Mouse (Mus musculus): ENCODE measurements around the gene Antxr2. TPM values are rescaled to one million over a fixed set of nuclear protein-coding genes. Genes with fewer than 3 reads are reported as not detected.

Antxr2 gene
- 10 to 100 TPM; 10.1 to 10.2 TPM for total RNA-seq (2021)
- long read RNA-seq, experiment 1, full-length matches to known transcripts = 7 of 9 reads
- long read RNA-seq, experiment 1, partial matches to known transcripts = 0 of 9 reads
- long read RNA-seq, experiment 1, other reads (novel, unspliced or antisense) = 2 of 9 reads
- long read RNA-seq, experiment 2, full-length matches to known transcripts = 5 of 5 reads
- long read RNA-seq, experiment 2, partial matches to known transcripts = 0 of 5 reads
- long read RNA-seq, experiment 2, other reads (novel, unspliced or antisense) = 0 of 5 reads

DNA sequence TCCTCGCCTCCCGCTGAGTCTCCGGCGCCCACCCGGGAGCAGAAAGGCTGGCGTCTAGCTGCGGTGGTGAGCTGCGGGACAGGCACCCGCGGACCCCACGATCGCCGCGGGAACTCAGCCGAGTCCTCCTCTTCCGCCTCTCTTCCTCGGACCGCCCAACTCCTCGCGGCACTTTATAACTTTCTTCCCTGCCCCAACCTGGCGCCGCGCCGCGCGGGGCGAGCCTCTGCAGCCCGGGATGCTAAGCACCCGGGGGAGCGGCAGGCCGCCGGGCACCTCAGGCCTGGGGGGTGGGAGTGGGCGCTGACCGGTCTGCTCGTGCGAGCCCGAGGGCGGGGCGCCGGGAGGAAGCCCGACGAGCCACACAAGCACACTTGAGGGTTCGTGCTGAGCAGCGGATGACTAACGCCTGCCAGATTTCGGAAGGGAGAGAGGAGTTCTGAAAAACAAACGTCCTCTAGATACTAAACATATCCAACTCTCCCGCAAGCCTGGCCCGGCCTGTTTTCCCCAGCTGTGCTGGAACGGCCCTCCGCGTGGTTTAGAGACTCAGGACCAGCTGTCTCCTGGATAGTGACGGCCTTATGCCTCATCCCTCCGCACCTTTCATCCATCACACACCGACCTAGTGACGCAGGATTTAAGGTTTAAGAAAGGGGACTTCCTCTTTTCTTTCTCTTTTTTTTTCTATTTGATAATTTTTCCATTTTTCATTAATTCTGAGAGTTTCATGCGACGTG, at the start of gene Antxr2:
Antxr2 (minus strand) TSS at position 142 of the 740 bp plus-strand sequence.
- intact Hi-C loops (cut with DNase I) = no loop called here

DNA sequence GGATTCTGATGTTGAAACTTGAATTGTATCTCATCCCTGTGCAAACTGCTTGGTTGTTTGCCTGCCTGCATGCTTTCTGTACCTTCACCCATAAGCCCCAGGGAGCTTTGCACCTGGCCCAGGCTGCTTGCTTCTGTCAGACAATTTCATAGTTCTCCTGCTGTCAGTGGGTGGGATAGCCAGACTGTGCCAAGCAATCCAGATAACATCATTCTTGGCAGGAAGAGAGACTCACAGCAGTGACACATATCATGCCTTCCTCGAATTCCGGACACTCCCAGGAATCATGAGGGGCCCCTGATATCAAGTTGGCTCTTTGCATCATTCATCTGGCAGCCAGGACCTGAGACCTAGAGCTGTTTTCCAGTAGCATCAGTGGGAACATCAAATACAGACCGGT, 45.8 kb upstream of the Antxr2 start:
- DNase-seq = no peak
- intact Hi-C loops (cut with DNase I) = no loop called here

More for the DNA sequence above, at the start of gene Antxr2:
- peak; percentile 67 to 78 for DNase-seq

DNA sequence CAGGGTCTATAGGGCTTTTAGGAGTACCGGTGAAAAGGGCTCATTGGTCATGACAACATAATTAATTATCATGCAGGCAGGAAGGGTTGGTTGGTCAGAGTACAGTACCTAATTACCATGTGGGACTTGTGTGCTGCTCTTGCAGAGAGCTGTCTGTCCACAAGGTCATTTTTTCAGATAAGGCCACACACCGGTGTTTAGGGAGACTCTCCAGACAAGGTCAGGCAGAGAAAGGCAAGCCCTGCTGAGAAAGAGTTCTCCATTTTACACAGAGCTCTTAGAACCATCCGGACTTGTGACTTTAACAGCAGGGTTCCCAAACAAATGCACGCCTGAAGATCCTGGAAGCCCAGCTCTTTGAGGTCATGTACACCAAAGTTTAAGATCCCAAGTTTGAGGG, 38.3 kb upstream of the Antxr2 start:
- no peak for DNase-seq
- intact Hi-C loops (cut with DNase I) = no loop called here

GRCm38 (mm10) chr5:98055275-98055674, 24.4 kb upstream of the Antxr2 start:
- DNase-seq = no peak
- intact Hi-C loops (cut with DNase I) = no loop called here

- no peak for DNase-seq
- intact Hi-C loops (cut with DNase I) = no loop called here
Observed at GRCm38 (mm10) chr5:98054834-98055233, 24.0 kb upstream of the Antxr2 start.

- intact Hi-C loops (cut with DNase I) = no loop called here
Observed at GRCm38 (mm10) chr5:98034928-98035327, 4.1 kb upstream of the Antxr2 start.

DNA sequence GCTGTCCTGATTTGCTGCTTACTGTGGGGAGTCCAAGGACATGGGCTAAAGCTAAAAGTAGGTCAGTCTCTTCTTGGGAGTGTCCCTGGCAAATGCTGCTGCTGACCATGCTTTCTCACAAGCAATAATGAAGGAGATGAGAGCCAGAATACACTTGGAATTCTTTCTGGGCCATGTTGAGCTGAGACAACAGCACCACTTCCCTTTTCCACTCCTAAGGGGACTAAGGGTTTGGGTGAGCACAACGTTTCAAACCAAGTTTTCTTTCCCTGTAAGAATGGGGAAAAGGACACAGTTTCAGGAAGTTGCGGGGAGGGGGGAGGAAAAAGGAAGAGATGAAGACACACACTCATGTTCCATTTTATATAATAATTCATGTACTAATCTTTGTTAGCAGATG, 3.4 kb upstream of the Antxr2 start:
- no peak for DNase-seq
- intact Hi-C loops (cut with DNase I) = no loop called here

More at GRCm38 (mm10) chr5:98034928-98035327, 4.1 kb upstream of the Antxr2 start:
- no peak for DNase-seq

DNA sequence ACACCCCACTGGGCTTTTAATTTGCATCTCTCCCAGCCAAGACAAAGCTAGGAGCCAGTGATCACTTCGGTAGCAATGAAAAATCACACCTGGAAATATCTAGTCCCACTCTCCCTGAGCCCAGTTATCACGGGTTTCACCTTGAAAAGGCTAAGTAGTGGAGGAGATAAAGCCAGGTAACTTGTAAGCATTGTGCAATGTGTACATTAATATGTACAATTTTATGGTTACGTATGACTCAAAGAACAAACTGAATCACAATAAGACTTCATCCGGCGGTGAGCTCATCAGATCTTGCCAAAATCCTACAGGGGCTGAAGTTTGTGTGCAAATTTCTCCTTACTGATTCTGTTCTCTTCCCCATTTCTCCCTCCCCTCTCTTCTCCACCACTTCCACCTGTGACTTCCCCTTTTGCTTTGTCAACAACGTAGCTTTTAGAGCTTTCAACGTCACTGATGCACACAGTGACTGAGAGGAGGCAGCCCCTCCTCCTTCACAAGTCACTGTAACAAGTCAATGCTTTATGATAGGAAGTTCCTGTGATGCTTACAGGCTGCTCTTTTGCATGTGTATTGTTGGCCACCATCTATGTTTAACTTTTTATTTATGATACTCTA, 2.1 kb upstream of the Antxr2 start:
- intact Hi-C loops (cut with DNase I) = no loop called here

DNA sequence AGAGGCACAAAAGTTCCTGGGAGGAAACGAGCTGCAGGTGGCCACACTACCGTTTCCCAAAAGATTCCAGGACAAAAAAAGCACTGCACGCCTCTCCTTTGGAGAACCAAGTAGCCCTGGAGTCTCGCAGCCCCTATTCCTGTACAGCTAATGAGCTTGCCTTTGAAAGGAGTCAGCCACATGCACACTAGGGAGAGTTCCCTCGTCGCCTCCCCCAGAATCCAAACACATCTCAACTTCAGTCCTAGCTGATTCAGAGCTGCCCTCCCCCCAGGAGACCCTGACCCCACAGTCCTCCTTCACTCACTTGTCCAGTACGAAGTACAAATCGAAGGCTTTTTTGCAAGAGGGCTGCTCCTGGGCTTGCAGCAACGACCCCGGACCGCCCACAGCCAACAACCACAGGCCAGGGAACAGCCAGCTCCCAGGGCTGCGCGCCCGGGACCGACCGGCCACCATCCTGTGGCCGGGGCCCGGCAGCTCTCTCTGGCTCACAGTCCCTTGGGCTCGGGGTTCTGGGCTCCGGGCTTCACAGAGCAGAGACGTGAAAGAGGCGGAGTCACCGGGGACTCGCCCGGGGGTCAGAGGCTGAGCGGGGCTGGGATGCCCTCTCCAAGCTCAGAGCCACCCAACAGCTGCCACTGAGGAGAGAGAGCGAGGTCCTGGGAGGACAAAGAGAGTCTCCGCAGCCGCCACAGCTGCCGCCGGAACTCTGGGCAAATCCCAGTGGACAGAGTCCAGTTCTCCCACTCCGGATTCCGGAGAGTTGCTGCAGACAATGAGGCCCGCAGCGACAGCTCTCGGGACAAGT, 547 bp downstream of the Antxr2 start:
- DNase-seq = peak in 1 of 2 experiments; percentile 46
- intact Hi-C loops (cut with DNase I) = no loop called here

More for the DNA sequence above, 2.1 kb upstream of the Antxr2 start:
- DNase-seq = no peak

DNA sequence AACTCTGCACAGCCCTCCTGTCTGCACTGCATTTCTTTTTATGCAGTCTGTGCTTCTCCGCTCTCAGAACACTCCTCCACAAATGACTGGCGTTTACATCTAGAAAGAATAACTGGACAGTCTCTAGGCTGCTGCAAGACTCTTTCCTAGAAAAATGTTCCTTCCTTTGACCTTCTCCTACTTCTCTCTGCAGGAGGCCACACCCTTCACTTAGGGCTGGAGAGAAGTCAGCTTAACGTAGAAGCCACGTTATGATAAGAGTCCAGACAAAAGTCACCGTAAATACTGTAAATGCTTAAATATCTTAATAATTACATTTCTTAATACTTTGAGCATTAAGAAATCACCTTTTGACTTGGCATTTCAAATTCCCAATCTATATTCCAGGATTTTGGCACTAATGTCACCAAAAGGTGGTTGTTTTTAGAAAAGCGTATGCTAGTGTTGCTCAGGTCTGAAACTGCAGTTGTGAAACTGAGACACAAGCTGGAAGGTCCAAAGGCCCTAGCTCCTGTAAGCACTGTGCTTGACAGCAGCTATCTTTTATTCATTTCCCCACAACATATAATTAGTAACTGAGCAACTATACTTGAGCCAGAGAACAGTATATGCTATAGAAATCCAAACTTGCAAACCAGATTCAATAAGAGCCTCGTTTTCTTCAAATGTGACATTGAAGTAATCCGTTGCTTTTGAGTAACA, 3.0 kb downstream of the Antxr2 start:
- DNase-seq = no peak
- intact Hi-C loops (cut with DNase I) = no loop called here

DNA sequence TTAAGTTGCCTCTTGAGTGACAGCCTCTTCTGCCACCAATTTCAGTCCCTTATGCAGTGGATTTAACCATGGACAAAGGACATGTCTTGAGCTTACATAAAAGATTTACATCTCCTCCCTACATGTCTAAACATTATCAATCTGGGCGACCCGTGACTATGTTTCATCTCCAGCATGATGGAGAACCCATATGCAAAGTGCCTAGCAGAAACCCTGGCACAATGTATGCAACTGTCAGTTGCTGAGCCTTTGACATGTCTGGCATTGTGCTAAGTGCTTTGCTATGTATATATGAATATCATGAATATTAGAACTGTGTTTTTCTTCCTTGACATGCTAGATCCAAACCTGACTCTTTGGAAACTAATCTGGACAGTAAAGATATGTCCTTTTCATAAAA, 4.9 kb downstream of the Antxr2 start:
- no peak for DNase-seq
- intact Hi-C loops (cut with DNase I) = no loop called here

GRCm38 (mm10) chr5:98024545-98024944, 6.3 kb downstream of the Antxr2 start:
- DNase-seq = no peak
- intact Hi-C loops (cut with DNase I) = no loop called here

GRCm38 (mm10) chr5:98021518-98021917, 9.3 kb downstream of the Antxr2 start:
- intact Hi-C loops (cut with DNase I) = no loop called here

DNA sequence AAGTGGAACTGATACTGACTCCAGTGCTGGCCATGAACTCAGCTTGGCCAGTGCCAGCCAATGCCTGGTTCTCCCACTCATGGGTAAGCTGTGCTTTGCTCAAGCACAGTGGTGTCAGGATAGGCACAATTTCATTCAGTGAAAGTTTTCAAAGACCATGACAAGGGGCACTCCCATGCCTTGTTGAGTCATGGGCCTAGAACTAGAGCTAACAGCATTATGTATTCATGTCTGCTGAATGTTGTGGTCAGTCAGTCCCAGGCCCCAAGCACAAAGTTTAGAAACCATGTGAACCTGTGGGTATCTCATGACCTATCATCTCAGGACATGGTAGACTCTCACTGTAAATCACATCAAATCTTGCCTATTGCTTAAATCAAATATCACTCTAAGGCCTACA, 10.2 kb downstream of the Antxr2 start:
- DNase-seq = no peak
- intact Hi-C loops (cut with DNase I) = no loop called here

More at GRCm38 (mm10) chr5:98021518-98021917, 9.3 kb downstream of the Antxr2 start:
- no peak for DNase-seq

GRCm38 (mm10) chr5:98019396-98019795, 11.4 kb downstream of the Antxr2 start:
- no peak for DNase-seq
- intact Hi-C loops (cut with DNase I) = no loop called here

GRCm38 (mm10) chr5:98018162-98018561, 12.7 kb downstream of the Antxr2 start:
- DNase-seq = no peak
- intact Hi-C loops (cut with DNase I) = no loop called here

- intact Hi-C loops (cut with DNase I) = no loop called here
- no peak for DNase-seq
Observed at GRCm38 (mm10) chr5:98016247-98017203, 14.3 kb downstream of the Antxr2 start.

DNA sequence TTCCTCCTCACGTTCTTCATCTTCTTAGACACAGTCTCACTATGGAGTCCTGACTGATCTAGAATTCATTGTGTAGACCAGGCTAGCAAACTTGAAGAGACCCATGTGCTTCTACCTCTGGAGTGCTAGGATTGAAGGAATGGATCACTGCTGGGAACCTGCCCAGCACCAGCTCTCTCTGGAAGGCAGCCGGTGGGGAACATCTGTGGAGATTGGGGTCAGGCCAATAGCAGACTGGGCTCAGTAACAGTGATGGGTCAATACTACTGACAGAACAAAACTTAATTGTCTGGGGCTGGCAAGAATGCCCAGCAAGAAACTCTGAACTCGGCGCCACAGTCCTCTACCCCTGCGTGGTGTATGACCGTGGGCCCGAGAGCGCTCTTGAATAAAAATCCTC, 25.1 kb downstream of the Antxr2 start:
- intact Hi-C loops (cut with DNase I) = no loop called here
- peak in 1 of 2 experiments; percentile 31 for DNase-seq

- intact Hi-C loops (cut with DNase I) = no loop called here
- DNase-seq = no peak
Observed at GRCm38 (mm10) chr5:97999261-97999824, 31.5 kb downstream of the Antxr2 start.

All from gastrocnemius, postnatal 36 days (tissue).